Mouse (Mus musculus) heart, postnatal 4 days (tissue): ENCODE measurements around the gene Tnni3k. TPM values are rescaled to one million over a fixed set of nuclear protein-coding genes. Genes with fewer than 3 reads are reported as not detected.

ENCODE experiments used
- DNase-seq: peaks from one replicate; pipeline ENCODE4 v3.0.0; 2021
- total RNA-seq, 2 experiments: library from RNA; stranded (reverse); gene quantifications; 2 replicates each; pipeline ENCODE4 v1.2.3; 2021

The Tnni3k gene
- total RNA-seq, 2 experiments from 2014 or later = 116 to 120 TPM

- DNase-seq = peak; percentile 14
These were observed 229.5 kb downstream of the Tnni3k start for GRCm38 (mm10) chr3:154825739-154826138.

- no peak for DNase-seq
These were observed 230.5 kb downstream of the Tnni3k start for GRCm38 (mm10) chr3:154824713-154825112.

- DNase-seq = peak; percentile 62
These were observed 235.5 kb downstream of the Tnni3k start for GRCm38 (mm10) chr3:154819684-154820083.

- peak; percentile 73 for DNase-seq
These were observed 237.5 kb downstream of the Tnni3k start for GRCm38 (mm10) chr3:154817732-154818131.

- peak; percentile 47 for DNase-seq
These were observed 238.2 kb downstream of the Tnni3k start for GRCm38 (mm10) chr3:154816801-154817625.

- DNase-seq = no peak
These were observed 239.0 kb downstream of the Tnni3k start for GRCm38 (mm10) chr3:154816231-154816630.

- no peak for DNase-seq
These were observed 239.6 kb downstream of the Tnni3k start for GRCm38 (mm10) chr3:154815606-154816005.

- no peak for DNase-seq
These were observed 242.3 kb downstream of the Tnni3k start for GRCm38 (mm10) chr3:154812893-154813292.

- DNase-seq = no peak
These were observed 243.4 kb downstream of the Tnni3k start for GRCm38 (mm10) chr3:154811833-154812232.

- no peak for DNase-seq
These were observed 243.9 kb downstream of the Tnni3k start for GRCm38 (mm10) chr3:154811281-154811680.

- DNase-seq = no peak
These were observed 244.8 kb downstream of the Tnni3k start for GRCm38 (mm10) chr3:154810273-154810870.

GRCm38 (mm10) chr3:154806626-154807025, 248.6 kb downstream of the Tnni3k start:
- peak; percentile 24 for DNase-seq

GRCm38 (mm10) chr3:154800888-154801429, 254.2 kb downstream of the Tnni3k start:
- no peak for DNase-seq

GRCm38 (mm10) chr3:154800454-154800853, 254.8 kb downstream of the Tnni3k start:
- no peak for DNase-seq

- DNase-seq = no peak
These were observed 256.4 kb downstream of the Tnni3k start for GRCm38 (mm10) chr3:154798806-154799205.

- no peak for DNase-seq
These were observed 261.6 kb downstream of the Tnni3k start for GRCm38 (mm10) chr3:154793571-154793970.

GRCm38 (mm10) chr3:154787611-154788010, 267.6 kb downstream of the Tnni3k start:
- DNase-seq = no peak

GRCm38 (mm10) chr3:154786354-154786753, 268.9 kb downstream of the Tnni3k start:
- no peak for DNase-seq

- no peak for DNase-seq
These were observed 276.2 kb downstream of the Tnni3k start for GRCm38 (mm10) chr3:154778836-154779595.

- DNase-seq = no peak
These were observed 283.6 kb downstream of the Tnni3k start for GRCm38 (mm10) chr3:154771651-154772050.

- no peak for DNase-seq
These were observed 288.9 kb downstream of the Tnni3k start for GRCm38 (mm10) chr3:154766321-154766720.

- peak; percentile 13 for DNase-seq
These were observed 291.1 kb downstream of the Tnni3k start for GRCm38 (mm10) chr3:154764115-154764514.

GRCm38 (mm10) chr3:154763374-154763773, 291.8 kb downstream of the Tnni3k start:
- no peak for DNase-seq
